Mouse (Mus musculus): Measurements from ENCODE around the gene Fer. TPM values are rescaled to one million over a fixed set of nuclear protein-coding genes. Genes with fewer than 3 reads are reported as not detected.

The Fer gene
- 14.7 TPM for polyA plus RNA-seq (2014; fragmentation: Illumina TruSeq; extraction: RNeasy Lipid Tissue Mini Kit (QIAGEN cat#74804); ENCODE audit: low replicate concordance)

GRCm38 (mm10) chr17:63863012-63863630 lies at the start of gene Fer:
Gene Fer (plus strand): TSS chr17:63863062.

DNA sequence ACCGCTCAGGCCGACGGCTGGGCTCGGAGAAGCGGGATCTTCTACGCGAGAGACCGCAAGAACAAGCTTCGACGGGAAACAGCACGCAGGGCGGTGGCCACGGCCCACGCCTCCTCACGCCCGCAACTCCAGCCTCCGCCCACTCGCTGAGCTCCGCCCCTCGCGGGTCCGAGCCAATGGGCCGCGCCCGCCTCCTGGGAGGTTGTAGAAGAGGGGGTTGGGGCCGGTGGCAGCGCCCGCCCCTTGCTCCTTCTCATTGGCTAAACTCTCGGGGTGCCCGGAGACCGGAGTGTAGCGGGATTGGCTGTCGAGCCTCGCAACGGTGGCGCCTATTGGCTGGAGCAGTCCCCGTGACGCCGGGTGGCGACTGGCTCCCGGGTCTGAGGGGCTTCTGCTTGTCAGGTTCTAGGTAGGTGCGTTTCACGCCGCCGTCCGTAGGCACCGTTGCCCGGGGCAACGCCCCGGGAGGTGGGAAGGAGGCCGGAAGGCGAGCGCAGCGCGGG lies 836 bp downstream of the Fer start, which contains the start of gene A930002H24Rik:
A930002H24Rik (minus strand) TSS at position 145 of the 503 bp plus-strand sequence.

Other genes with a start within 250 kb of the Fer start
- not detected for gene A930002H24Rik, start 729 bp downstream of the Fer start, polyA plus RNA-seq (2014; fragmentation: Illumina TruSeq; extraction: RNeasy Lipid Tissue Mini Kit (QIAGEN cat#74804); ENCODE audit: low replicate concordance)

All from small intestine, adult 10 weeks (tissue).